Mouse (Mus musculus): ENCODE measurements around the gene Cobll1.

Gene Cobll1

GRCm38 (mm10) chr2:65237116-65237515, 2.1 kb downstream of the Cobll1 start:
- no peak for DNase-seq (ENCODE audit: extremely low read depth, low read depth, low spot score)

- no peak for DNase-seq (ENCODE audit: extremely low read depth, low read depth, low spot score)
Measured at GRCm38 (mm10) chr2:65236644-65237043, 2.6 kb downstream of the Cobll1 start.

GRCm38 (mm10) chr2:65232756-65233535, 6.3 kb downstream of the Cobll1 start:
- no peak for DNase-seq (ENCODE audit: extremely low read depth, low read depth, low spot score)

- DNase-seq (ENCODE audit: extremely low read depth, low read depth, low spot score): no peak
Measured at GRCm38 (mm10) chr2:65228426-65228825, 10.8 kb downstream of the Cobll1 start.

DNA sequence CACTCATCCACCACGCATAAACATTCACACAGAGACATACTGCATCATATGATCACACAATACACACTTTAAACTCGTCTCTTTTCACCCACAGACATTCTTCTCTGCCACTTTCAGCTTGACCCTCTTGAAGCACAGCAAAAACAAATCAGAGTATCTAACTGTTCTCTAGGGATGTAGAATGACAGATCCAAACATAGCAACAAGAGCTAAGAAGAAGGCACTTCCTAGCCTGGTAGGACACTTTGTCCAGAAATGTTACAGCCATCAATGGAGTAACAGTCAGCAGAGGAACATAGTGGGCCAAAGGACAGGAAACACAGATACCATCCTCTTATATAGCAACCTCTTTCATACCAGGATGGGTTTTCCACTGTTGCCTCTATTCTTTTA, 11.3 kb downstream of the Cobll1 start:
- no peak for DNase-seq (ENCODE audit: extremely low read depth, low read depth, low spot score)

DNA sequence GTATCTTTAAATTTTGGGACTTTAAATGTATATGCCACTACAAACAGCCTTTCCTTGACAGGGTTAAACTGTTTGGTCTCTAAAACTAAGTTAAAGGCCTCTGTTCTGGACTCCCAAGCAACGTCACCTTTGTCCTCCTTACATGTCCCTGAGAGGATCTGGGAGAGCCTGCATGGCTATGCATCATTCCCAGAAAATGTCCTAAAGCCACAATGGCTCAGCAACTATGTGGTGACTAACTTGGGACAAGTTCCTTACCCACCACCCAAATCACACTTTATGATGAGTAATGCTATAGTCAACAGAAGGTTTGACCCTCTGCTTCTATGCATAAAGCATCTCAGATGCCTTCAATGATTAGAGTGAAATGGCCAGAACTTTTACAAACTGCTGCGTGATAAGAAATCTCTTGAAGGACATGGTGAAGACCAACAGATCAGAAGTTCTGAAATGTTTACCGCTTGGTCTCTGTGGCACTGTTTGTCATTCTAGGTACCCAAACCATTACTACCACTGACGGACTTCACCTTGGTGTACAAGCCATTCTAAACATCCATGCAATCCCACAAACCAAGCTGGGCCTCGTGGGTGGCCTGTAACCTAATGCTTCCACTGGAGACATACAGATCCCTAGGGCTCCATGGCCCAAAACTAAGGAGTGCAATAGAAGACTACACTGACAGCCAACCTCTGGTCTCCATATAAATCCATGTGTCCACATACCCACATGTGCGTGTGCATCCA, 11.9 kb downstream of the Cobll1 start:
- DNase-seq (ENCODE audit: extremely low read depth, low read depth, low spot score): no peak

- no peak for DNase-seq (ENCODE audit: extremely low read depth, low read depth, low spot score)
Measured at GRCm38 (mm10) chr2:65226494-65226893, 12.7 kb downstream of the Cobll1 start.

GRCm38 (mm10) chr2:65223956-65224735, 15.1 kb downstream of the Cobll1 start:
- no peak for DNase-seq (ENCODE audit: extremely low read depth, low read depth, low spot score)

GRCm38 (mm10) chr2:65223012-65223411, 16.2 kb downstream of the Cobll1 start:
- DNase-seq (ENCODE audit: extremely low read depth, low read depth, low spot score): peak; percentile 47

- no peak for DNase-seq (ENCODE audit: extremely low read depth, low read depth, low spot score)
Measured at GRCm38 (mm10) chr2:65221646-65222045, 17.6 kb downstream of the Cobll1 start.

GRCm38 (mm10) chr2:65220563-65220962, 18.6 kb downstream of the Cobll1 start:
- no peak for DNase-seq (ENCODE audit: extremely low read depth, low read depth, low spot score)

- no peak for DNase-seq (ENCODE audit: extremely low read depth, low read depth, low spot score)
Measured at GRCm38 (mm10) chr2:65219375-65220135, 19.6 kb downstream of the Cobll1 start.

DNA sequence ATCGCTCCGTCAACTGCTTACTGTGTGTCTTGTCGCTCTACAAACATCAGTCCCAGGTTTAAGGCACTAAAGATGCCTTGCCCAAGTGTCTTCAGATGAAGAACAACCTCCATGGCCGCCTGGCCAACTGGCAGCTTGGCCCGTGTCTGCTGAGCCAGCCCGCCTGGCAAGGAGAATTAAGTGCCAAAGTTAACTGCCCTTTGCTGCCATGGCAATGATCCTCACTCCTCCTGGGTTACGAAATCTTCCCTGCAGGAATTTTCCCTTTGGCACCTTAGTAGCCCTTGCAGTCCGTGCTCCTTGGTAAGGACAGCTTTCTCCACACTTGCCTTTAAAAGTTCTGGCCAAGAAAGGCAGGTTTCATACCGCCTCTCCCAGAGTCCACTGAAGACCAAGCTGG, 20.9 kb downstream of the Cobll1 start:
- DNase-seq (ENCODE audit: extremely low read depth, low read depth, low spot score): peak; percentile 45

- DNase-seq (ENCODE audit: extremely low read depth, low read depth, low spot score): peak; percentile 65
Measured at GRCm38 (mm10) chr2:65217677-65218076, 21.5 kb downstream of the Cobll1 start.

DNA sequence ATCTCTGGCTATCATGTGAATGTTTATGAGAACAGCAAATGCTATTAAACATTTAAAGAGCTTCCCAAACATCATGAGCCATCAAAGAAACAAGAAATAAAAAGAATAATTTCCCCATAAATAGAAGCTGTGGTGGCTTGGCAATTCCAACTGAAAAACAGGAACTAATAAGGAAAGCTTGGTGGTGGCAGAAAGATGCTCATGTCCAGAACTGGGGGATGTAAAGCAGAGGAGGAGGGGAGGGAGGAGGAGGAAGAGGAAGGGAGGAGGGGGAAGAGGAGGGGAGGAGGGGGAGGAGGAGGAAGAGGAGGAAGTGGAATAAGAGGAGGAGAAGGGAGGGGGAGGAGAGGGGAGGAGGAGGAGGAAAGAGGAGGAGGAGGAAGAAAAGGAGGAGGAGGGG, 23.0 kb downstream of the Cobll1 start:
- DNase-seq (ENCODE audit: extremely low read depth, low read depth, low spot score): no peak

DNA sequence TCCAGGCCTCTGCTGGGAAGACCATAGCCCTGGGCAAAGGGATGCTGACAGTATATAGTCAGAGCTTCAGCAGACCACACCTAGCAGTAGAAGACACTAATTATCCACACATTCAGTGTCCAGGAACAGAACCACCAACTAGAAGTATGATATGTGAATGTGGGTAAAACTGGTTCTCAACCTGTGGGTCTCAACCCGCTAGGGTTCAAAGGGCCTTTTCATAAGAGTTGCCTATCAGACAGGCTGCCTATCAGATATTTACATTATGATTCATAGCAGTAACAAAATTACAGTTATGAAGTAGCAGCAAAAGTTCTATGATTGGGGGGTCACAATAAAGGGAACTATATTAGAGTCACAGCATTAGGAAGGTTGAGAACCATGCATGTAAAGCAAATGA, 24.6 kb downstream of the Cobll1 start:
- no peak for DNase-seq (ENCODE audit: extremely low read depth, low read depth, low spot score)

DNA sequence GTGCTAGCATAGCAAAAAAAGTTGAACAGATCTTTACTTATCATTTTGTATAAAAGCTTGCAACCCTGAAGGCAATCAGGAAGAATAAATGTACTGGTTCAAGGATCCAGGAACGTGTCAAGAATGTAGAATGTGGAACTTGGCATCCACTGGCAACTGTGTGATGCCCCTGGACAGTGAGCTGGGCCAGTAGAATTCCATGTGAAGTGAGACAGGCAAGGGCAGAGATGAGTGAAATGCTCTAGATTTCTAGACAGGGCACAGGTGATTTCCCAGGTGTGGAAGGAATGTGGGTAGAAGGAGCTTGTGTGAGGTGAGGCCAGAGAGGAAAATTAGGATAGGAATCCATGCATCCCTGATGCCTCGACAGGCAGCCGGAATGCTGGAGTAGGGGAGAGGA, 25.5 kb downstream of the Cobll1 start:
- no peak for DNase-seq (ENCODE audit: extremely low read depth, low read depth, low spot score)

DNA sequence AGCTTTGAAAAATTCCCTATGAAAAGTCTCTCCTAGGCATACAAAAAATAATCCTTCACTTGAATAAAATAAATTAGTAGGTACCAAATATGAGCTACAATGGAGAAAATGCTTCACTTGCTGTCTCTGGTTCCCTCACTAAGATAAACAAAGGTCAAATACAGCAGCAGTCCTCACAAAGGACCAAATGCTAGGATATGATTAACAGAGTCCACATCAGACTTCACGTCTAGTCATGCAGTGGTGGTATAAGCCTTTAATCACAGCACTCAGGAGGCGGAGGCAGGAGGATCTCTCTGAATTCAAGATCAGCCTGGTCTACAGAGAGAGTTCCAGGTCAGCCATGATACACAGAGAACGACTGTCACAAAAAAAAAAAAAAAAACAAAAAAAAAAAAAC, 27.6 kb downstream of the Cobll1 start:
- DNase-seq (ENCODE audit: extremely low read depth, low read depth, low spot score): no peak

DNA sequence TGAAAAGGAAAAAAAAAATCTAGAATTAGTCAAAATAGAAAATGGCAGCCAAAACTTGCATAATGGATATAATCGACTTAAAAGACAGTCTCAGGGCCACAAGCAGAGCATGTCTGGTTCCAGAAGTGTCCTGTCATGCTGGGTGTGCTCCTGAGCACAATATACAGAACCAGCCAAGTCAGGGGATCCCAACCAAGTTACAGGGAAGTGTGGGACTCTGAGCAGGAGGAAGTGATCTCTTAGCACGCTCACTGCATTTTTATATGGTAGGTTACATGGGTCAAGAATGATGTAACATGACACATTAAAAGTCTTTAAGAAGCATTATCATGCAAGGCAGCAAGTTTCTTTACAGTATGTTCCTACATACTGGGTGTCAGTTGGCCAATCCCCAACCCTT, 31.5 kb downstream of the Cobll1 start:
- DNase-seq (ENCODE audit: extremely low read depth, low read depth, low spot score): no peak

- DNase-seq (ENCODE audit: extremely low read depth, low read depth, low spot score): no peak
Measured at GRCm38 (mm10) chr2:65203699-65204098, 35.5 kb downstream of the Cobll1 start.

GRCm38 (mm10) chr2:65199706-65200105, 39.5 kb downstream of the Cobll1 start:
- DNase-seq (ENCODE audit: extremely low read depth, low read depth, low spot score): no peak

Measured in fat pad, adult 2 months (tissue).